Mouse (Mus musculus) liver, embryonic 14.5 days (tissue): Measurements from ENCODE around the gene 1700029J07Rik. TPM values are rescaled to one million over a fixed set of nuclear protein-coding genes. Genes with fewer than 3 reads are reported as not detected.

Experiments used
- ATAC-seq: fragments of 200-750 bp; cut with Nextera tagmentation; 2 replicates; pipeline ENCODE4 v1.8.0; 2017; ENCODE audit warnings: moderate number of reproducible peaks, mild to moderate bottlenecking, moderate library complexity; ENCODE audit not compliant: insufficient read depth
- DNase-seq, 3 experiments: peaks; one replicate each; pipeline ENCODE4 v3.0.0-alpha.2; 2012 to 2013; ENCODE audit warnings: low read depth in 3 of 3, low spot score in 3 of 3
- H3K27ac ChIP-seq: fragments of 300-500 bp; sonication (generic); 2 replicates; pipeline ENCODE4 v1.5.1; 2014; ENCODE audit warnings: moderate library complexity, mild to moderate bottlenecking, control low read depth, inconsistent platforms
- H3K27me3 ChIP-seq: fragments of 300-500 bp; sonication (generic); 2 replicates; pipeline ENCODE4 v1.6.1; 2014; ENCODE audit warnings: mild to moderate bottlenecking, low read length, moderate library complexity; ENCODE audit not compliant: control insufficient read depth, insufficient read depth
- H3K36me3 ChIP-seq: fragments of 300-500 bp; sonication (generic); replicated peaks from 2 replicates; pipeline ENCODE4 v1.6.1; 2014; ENCODE audit warnings: low read depth; ENCODE audit not compliant: control insufficient read depth, insufficient read depth
- H3K4me1 ChIP-seq, 2 experiments: fragments of 200-500 bp in 1 of 2; fragments of 300-500 bp in 1 of 2; sonication (generic) in 1 of 2; replicated peaks; 2 replicates each; pipeline ENCODE4 v1.6.1; 2012 to 2014; ENCODE audit warnings: antibody characterized with exemption in 1 of 2, inconsistent platforms in 1 of 2, low read length in 1 of 2; ENCODE audit not compliant: control insufficient read depth in 2 of 2, insufficient read depth in 2 of 2
- H3K4me2 ChIP-seq: fragments of 300-500 bp; sonication (generic); 2 replicates; pipeline ENCODE4 v1.6.1; 2014; ENCODE audit warnings: low read depth, mild to moderate bottlenecking, control low read depth, moderate library complexity
- H3K4me3 ChIP-seq, 2 experiments: fragments of 200-500 bp in 1 of 2; fragments of 300-500 bp in 1 of 2; sonication (generic) in 1 of 2; 2 replicates each; pipeline ENCODE4 v1.5.1; 2012 to 2014; ENCODE audit warnings: low read depth in 2 of 2, low read length in 2 of 2, mild to moderate bottlenecking in 2 of 2, control low read depth in 1 of 2, inconsistent platforms in 1 of 2, moderate library complexity in 1 of 2; ENCODE audit not compliant: insufficient read depth in 1 of 2
- H3K9ac ChIP-seq: fragments of 300-500 bp; sonication (generic); replicated peaks from 2 replicates; pipeline ENCODE4 v1.6.1; 2014; ENCODE audit warnings: mild to moderate bottlenecking, control low read depth, moderate library complexity
- H3K9me3 ChIP-seq: fragments of 300-500 bp; sonication (generic); 2 replicates; pipeline ENCODE4 v1.6.1; 2016; ENCODE audit warnings: low read length, mixed read lengths; ENCODE audit not compliant: control insufficient read depth
- CTCF ChIP-seq: IDR thresholded peaks from 2 replicates; pipeline ENCODE4 v1.5.1; 2016; ENCODE audit warnings: antibody characterized with exemption, low read depth, control low read depth
- EP300 ChIP-seq: IDR thresholded peaks from 2 replicates; pipeline ENCODE4 v1.6.1; 2016; ENCODE audit warnings: antibody characterized with exemption, low read depth
- WGBS: fragments of 180-500 bp; shearing (Covaris S2); extraction: QIAGEN DNeasy Blood & Tissue Kit; methylation state at CpG from one replicate; pipeline ENCODE4 v1.1.7; 2014; ENCODE audit not compliant: insufficient replicate concordance; 5-methylcytosine and 5-hydroxymethylcytosine counted together
- polyA plus RNA-seq, 2 experiments: library from polyadenylated mRNA; depleted of rRNA in 1 of 2; stranded (reverse) in 1 of 2; unstranded in 1 of 2; fragments of >200 nt; fragmentation: Nextera tagmentation in 1 of 2; extraction: Ambion mirVana in 1 of 2; gene quantifications; 2 replicates each; pipeline versions ENCODE4 v1.2.1 to v1.2.3; 2012 to 2014

1700029J07Rik gene
- polyA plus RNA-seq, 2 experiments: 0.53 to 0.65 TPM

- H3K4me2 ChIP-seq: peak overlapping the region; percentile 98
- ATAC-seq (peak; percentile 99), DNase-seq (peak; percentile 95 to 96 (median 96))
- 6% methylated on average over 53 of the region's 55 CpGs for WGBS
- peaks cover 8 to 10% of the 10 kb centered on the region in 2 experiments for H3K4me1 ChIP-seq
- peak overlapping the region; percentile 76 for H3K9ac ChIP-seq
- no peaks in the 10 kb centered on the region for H3K27me3 ChIP-seq
- peak overlapping the region; percentile 61 to 64 for H3K4me3 ChIP-seq
- TF ChIP-seq CTCF: no peak
- TF ChIP-seq EP300: peak; percentile 25; the same call in 1 of the 2 replicates
- peaks cover 11% of the 10 kb centered on the region for H3K36me3 ChIP-seq
- H3K27ac ChIP-seq: peak overlapping the region; percentile 64
- no peaks in the 10 kb centered on the region for H3K9me3 ChIP-seq
Observed at GRCm38 (mm10) chr8:45999784-46000705, 25.0 kb upstream of the 1700029J07Rik start.

DNA sequence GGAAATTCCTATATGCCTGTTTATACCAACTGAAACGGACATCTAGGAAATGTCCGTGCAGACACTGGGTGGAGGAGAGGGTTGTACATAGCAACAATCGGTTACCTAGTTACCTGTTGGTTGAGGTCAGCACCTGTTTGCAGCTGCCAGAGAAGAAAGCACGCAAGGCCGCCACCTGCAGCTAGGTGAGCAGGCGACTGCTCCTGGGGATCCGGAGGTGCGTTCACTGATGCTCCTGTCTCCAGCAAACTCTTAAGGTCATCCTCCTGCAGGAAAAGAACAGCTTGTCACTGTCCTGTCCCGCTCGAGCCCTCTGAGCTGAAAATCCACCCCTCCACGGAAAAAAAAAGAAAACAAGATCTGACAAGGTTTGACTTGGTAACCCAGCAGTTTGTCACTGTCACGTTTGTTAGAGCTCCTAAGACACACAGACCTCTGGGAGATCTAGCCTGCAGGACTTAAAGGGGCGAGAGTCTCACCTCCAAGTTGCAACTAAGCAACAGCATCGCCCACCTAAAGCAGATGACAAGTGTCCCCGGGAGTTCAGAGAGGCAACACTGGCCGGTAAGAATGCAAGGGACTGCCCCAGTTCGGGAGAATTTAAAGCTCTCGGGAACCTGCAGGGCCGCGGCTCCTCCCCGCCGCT, 24.2 kb upstream of the 1700029J07Rik start, which contains the start of gene Lrp2bp:
Gene Lrp2bp, plus strand, starts transcription at position 166 of the 646 bp plus-strand sequence.
- peak within 1 kb of the TSS; percentile 76 for H3K9ac ChIP-seq

GRCm38 (mm10) chr8:45998228-45998627, 23.2 kb upstream of the 1700029J07Rik start:
- Histone ChIP-seq H3K9me3 (no peaks in the 10 kb centered on the region), H3K4me2 (no peak overlapping the region), H3K36me3 (peaks cover 18% of the 10 kb centered on the region), H3K27ac (no peak overlapping the region), H3K27me3 (no peaks in the 10 kb centered on the region), H3K4me1 (peaks cover 8 to 10% of the 10 kb centered on the region in 2 experiments), H3K9ac (no peak overlapping the region), H3K4me3 (no peak overlapping the region)
- TF ChIP-seq EP300 (no peak), CTCF (0 out of 2 replicates have a peak, but pooled peaks have one; percentile 8)
- DNase-seq: no peak
- WGBS: 62% methylated on average over 2 of the region's 2 CpGs
- no peak for ATAC-seq

More for the DNA sequence above, 24.2 kb upstream of the 1700029J07Rik start, which contains the start of gene Lrp2bp:
- no peak for DNase-seq
- no peak for ATAC-seq
- peak within 1 kb of the TSS; percentile 61 to 64 for H3K4me3 ChIP-seq
- TF ChIP-seq CTCF (peak; percentile 27; the same call in 1 of the 2 replicates), EP300 (0 out of 2 replicates have a peak, but pooled peaks have one; percentile 9)
- peaks cover 8 to 10% of the 10 kb centered on the region in 2 experiments for H3K4me1 ChIP-seq
- H3K4me2 ChIP-seq: peak within 1 kb of the TSS; percentile 98
- peaks cover 11% of the 10 kb centered on the region for H3K36me3 ChIP-seq
- 6% methylated on average over 22 of the region's 22 CpGs for WGBS
- no peaks in the 10 kb centered on the region for H3K27me3 ChIP-seq
- peak within 1 kb of the TSS; percentile 64 for H3K27ac ChIP-seq
- H3K9me3 ChIP-seq: no peaks in the 10 kb centered on the region

GRCm38 (mm10) chr8:45995576-45995975, 20.5 kb upstream of the 1700029J07Rik start:
- DNase-seq (no peak), ATAC-seq (no peak)
- Histone ChIP-seq H3K4me2 (no peak overlapping the region), H3K9me3 (no peaks in the 10 kb centered on the region), H3K9ac (no peak overlapping the region), H3K36me3 (peaks cover 18% of the 10 kb centered on the region), H3K4me3 (no peak overlapping the region), H3K4me1 (peaks cover 7 to 9% of the 10 kb centered on the region in 2 experiments), H3K27me3 (no peaks in the 10 kb centered on the region), H3K27ac (no peak overlapping the region)
- TF ChIP-seq CTCF: no peak
- no peak for TF ChIP-seq EP300
- WGBS: 74% methylated on average over 3 of the region's 3 CpGs
